Mouse (Mus musculus) 3T3-L1 (cell line): ENCODE results near the gene Slc45a2.
A peak's percentile ranks its signal among the peaks of the same experiment; 100 is the strongest.

Experiments used
- DNase-seq: peaks from one replicate; pipeline ENCODE4 v3.0.0-alpha.2; 2015; ENCODE audit warnings: low read depth, low spot score

Slc45a2 gene

DNA sequence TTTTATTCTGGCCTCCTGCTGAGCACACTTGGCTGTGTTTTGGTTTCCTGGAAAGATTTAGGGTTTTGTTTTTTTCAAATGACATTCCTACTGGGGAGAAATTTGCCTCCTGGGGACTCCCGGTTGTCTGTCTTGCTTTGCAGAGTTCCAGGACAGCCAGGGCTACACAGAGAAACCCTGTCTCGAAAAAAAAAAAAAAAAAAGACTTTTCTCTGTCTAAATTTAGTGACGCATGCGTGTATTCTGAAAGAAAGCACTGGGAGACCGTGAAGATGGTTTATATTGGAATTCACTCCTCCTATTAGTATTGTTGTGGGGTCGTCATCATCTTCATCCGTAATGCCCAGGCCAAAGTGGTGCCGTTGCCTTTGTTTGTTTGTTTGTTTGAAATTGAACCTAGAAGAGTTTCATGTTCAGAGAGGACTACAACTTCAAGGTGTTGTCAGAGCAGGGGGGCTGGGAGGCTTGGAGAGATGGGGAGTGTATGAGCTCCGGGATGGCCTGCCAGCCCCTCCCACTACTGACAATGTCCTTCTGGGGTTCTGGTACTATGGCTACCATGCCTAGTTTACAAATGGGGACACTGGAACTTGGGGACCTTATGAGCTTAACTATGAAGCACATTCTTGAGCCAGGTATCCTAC, 65.1 kb downstream of the Slc45a2 start:
- peak; percentile 56 for DNase-seq

DNA sequence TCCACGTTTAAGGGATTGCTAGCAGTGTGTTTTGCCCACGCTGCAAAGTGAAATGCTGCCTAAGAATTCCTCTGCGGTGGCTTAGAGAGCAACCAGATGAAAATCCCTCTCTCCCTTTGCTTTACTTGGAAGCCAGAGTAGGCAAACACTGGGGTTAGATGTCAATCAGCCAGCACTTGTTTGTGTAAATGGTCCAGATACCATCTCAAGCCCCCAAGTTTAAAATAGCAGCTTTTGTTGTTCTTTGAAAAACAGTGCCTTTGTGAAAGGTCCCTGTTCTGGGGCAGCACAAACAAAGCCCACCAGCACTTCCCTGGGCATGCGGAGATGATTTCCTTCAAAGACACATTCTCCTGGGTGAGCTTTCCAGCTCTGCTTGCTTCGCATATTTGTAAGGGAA, 65.8 kb downstream of the Slc45a2 start:
- no peak for DNase-seq

DNA sequence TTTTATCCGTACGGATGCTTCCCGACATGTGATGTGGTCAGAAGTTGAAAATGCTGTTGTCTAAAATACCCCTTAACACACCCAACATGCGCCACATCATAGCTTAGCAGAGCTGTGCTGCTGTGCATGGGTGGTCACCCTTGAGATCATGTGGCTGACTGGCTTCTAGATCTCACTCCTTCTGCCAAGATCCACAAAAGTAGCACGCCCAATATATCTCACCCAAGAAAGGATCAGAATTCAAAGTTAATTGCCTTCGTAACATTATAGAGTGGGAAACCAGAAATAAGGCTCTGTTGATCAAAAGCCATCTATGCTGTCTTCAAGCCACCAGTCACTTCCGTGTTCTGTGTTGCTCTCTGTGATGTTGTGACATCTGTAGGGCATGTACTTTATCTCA, 67.4 kb downstream of the Slc45a2 start:
- no peak for DNase-seq

DNA sequence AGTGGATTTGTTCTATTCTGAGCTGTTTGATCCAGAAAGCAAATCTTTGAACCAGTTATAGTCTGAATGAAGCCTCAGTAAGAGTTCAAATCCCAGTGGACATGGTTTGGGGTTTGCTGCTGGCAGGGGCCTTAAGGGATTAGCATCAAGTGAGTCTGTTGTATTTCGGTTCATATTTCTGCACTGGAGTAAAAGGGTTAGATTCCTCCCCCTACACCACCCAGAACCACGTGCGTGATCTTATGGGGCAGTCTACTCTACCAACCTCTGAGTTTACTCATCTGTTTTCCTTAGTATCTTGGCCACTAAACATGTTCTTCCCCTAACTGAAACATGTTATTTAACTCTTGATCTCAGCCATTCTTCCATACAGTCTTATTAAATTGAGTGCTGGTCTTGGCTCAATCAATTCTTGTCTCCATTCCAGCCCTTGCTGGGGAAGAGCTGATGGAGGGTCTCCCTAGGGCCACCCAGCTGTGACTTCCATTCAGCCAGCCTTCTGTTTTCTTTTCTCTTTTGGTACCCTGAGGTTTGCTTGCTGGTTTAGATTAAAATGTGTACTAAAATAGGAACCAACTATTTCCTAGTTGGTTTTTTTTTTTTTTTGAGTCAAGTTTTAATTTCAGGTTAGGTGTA, 75.3 kb downstream of the Slc45a2 start:
- DNase-seq, result no peak
